Mouse (Mus musculus) neural tube, embryonic 13.5 days (tissue): ENCODE results near the gene Shc2. TPM values are rescaled to one million over a fixed set of nuclear protein-coding genes. Genes with fewer than 3 reads are reported as not detected.
A peak's percentile ranks its signal among the peaks of the same experiment; 100 is the strongest.

Experiments used
- ATAC-seq: fragments of 200-750 bp; cut with Nextera tagmentation; 2 replicates; pipeline ENCODE4 v1.8.0; 2017; ENCODE audit warnings: low read depth, mild to moderate bottlenecking, moderate TSS enrichment, moderate library complexity
- H3K27ac ChIP-seq: fragments of 300-500 bp; sonication (generic); replicated peaks from 2 replicates; pipeline ENCODE4 v1.5.1; 2015; ENCODE audit warnings: moderate library complexity, mild to moderate bottlenecking, inconsistent platforms
- H3K27me3 ChIP-seq: fragments of 300-500 bp; sonication (generic); 2 replicates; pipeline ENCODE4 v1.6.1; 2015; ENCODE audit warnings: mild to moderate bottlenecking, inconsistent platforms
- H3K36me3 ChIP-seq: fragments of 300-500 bp; sonication (generic); 2 replicates; pipeline ENCODE4 v1.6.1; 2015; ENCODE audit warnings: mild to moderate bottlenecking, inconsistent platforms
- H3K4me1 ChIP-seq: fragments of 300-500 bp; sonication (generic); replicated peaks from 2 replicates; pipeline ENCODE4 v1.6.1; 2015; ENCODE audit warnings: inconsistent platforms
- H3K4me2 ChIP-seq: fragments of 300-500 bp; sonication (generic); 2 replicates; pipeline ENCODE4 v1.6.1; 2015; ENCODE audit warnings: inconsistent platforms, mild to moderate bottlenecking, moderate library complexity
- H3K4me3 ChIP-seq: fragments of 300-500 bp; sonication (generic); 2 replicates; pipeline ENCODE4 v1.5.1; 2015; ENCODE audit warnings: mild to moderate bottlenecking, inconsistent platforms
- H3K9ac ChIP-seq: fragments of 300-500 bp; sonication (generic); 2 replicates; pipeline ENCODE4 v1.6.1; 2015; ENCODE audit warnings: moderate library complexity, mild to moderate bottlenecking, inconsistent platforms
- H3K9me3 ChIP-seq: fragments of 300-500 bp; sonication (generic); 2 replicates; pipeline ENCODE4 v1.6.1; 2016; ENCODE audit warnings: inconsistent platforms
- WGBS: fragments of 180-500 bp; shearing (Covaris S2); methylation state at CpG from one replicate; pipeline ENCODE4 v1.1.7; 2015; 5-methylcytosine and 5-hydroxymethylcytosine counted together
- polyA plus RNA-seq: library from polyadenylated mRNA; unstranded; fragments of >200 nt; fragmentation: Nextera tagmentation; extraction: Ambion mirVana; gene quantifications from 2 replicates; pipeline ENCODE4 v1.2.1, GENCODE M21; 2015

Gene Shc2
- polyA plus RNA-seq, 1 experiment from 2014 or later: 39.0 TPM

GRCm38 (mm10) chr10:79661861-79662260, 24.1 kb upstream of the Shc2 start:
- no peak for ATAC-seq

GRCm38 (mm10) chr10:79660298-79660697, 22.6 kb upstream of the Shc2 start:
- Histone ChIP-seq H3K4me2 (no peak overlapping the region), H3K4me1 (peaks cover 6% of the 10 kb centered on the region), H3K4me3 (no peak overlapping the region), H3K9me3 (no peaks in the 10 kb centered on the region), H3K27ac (no peak overlapping the region), H3K36me3 (no peaks in the 10 kb centered on the region), H3K9ac (no peak overlapping the region), H3K27me3 (no peaks in the 10 kb centered on the region)
- 75% methylated on average over 2 of the region's 2 CpGs for WGBS
- no peak for ATAC-seq

More at GRCm38 (mm10) chr10:79661861-79662260, 24.1 kb upstream of the Shc2 start:
- no peaks in the 10 kb centered on the region for H3K36me3 ChIP-seq
- H3K4me1 ChIP-seq: 0 out of 2 replicates have a peak, but pooled peaks cover 4% of the 10 kb centered on the region
- H3K4me3 ChIP-seq: no peak overlapping the region
- no peak overlapping the region for H3K4me2 ChIP-seq
- 0 out of 2 replicates have a peak overlapping the region, but pooled peaks have one; percentile 8 for H3K9ac ChIP-seq
- 47% methylated on average over 3 of the region's 3 CpGs for WGBS
- no peaks in the 10 kb centered on the region for H3K9me3 ChIP-seq
- H3K27me3 ChIP-seq: no peaks in the 10 kb centered on the region
- no peak overlapping the region for H3K27ac ChIP-seq

- Histone ChIP-seq H3K4me1 (peaks cover 15% of the 10 kb centered on the region), H3K27me3 (no peaks in the 10 kb centered on the region), H3K9me3 (no peaks in the 10 kb centered on the region), H3K36me3 (no peaks in the 10 kb centered on the region), H3K4me3 (no peak overlapping the region), H3K27ac (no peak overlapping the region), H3K4me2 (no peak overlapping the region), H3K9ac (no peak overlapping the region)
- no peak for ATAC-seq
- 17% methylated on average over 4 of the region's 4 CpGs for WGBS
Observed at GRCm38 (mm10) chr10:79658829-79659228, 21.1 kb upstream of the Shc2 start.

- Histone ChIP-seq H3K27ac (0 out of 2 replicates have a peak overlapping the region, but pooled peaks have one; percentile 6), H3K4me3 (no peak overlapping the region), H3K9me3 (no peaks in the 10 kb centered on the region), H3K9ac (no peak overlapping the region), H3K4me2 (no peak overlapping the region), H3K4me1 (peaks cover 15% of the 10 kb centered on the region), H3K27me3 (peaks cover 9% of the 10 kb centered on the region), H3K36me3 (no peaks in the 10 kb centered on the region)
- WGBS: 41% methylated on average over 1 of the region's 1 CpGs
- ATAC-seq: peak; percentile 77
Observed at GRCm38 (mm10) chr10:79654946-79655395, 17.3 kb upstream of the Shc2 start.

GRCm38 (mm10) chr10:79652789-79653188, 15.1 kb upstream of the Shc2 start:
- Histone ChIP-seq H3K9ac (no peak overlapping the region), H3K27ac (no peak overlapping the region), H3K27me3 (peaks cover 9% of the 10 kb centered on the region), H3K4me2 (no peak overlapping the region), H3K9me3 (no peaks in the 10 kb centered on the region), H3K36me3 (no peaks in the 10 kb centered on the region), H3K4me1 (peaks cover 15% of the 10 kb centered on the region), H3K4me3 (no peak overlapping the region)
- WGBS: 88% methylated on average over 7 of the region's 7 CpGs
- ATAC-seq: no peak

- WGBS: 28% methylated on average over 7 of the region's 7 CpGs
- no peak overlapping the region for H3K4me3 ChIP-seq
- peaks cover 9% of the 10 kb centered on the region for H3K27me3 ChIP-seq
- peak; percentile 70; the same call in 1 of the 2 replicates for ATAC-seq
- no peaks in the 10 kb centered on the region for H3K36me3 ChIP-seq
- no peaks in the 10 kb centered on the region for H3K9me3 ChIP-seq
- no peak overlapping the region for H3K9ac ChIP-seq
- H3K27ac ChIP-seq: no peak overlapping the region
- H3K4me1 ChIP-seq: peaks cover 1% of the 10 kb centered on the region
- H3K4me2 ChIP-seq: no peak overlapping the region
Observed at GRCm38 (mm10) chr10:79649070-79649751, 11.5 kb upstream of the Shc2 start.

- no peak within 1 kb of the TSS for H3K4me3 ChIP-seq
- no peaks in the 10 kb centered on the region for H3K36me3 ChIP-seq
- no peaks in the 10 kb centered on the region for H3K27me3 ChIP-seq
- H3K4me2 ChIP-seq: no peak within 1 kb of the TSS
- no peak for ATAC-seq
- H3K9ac ChIP-seq: no peak within 1 kb of the TSS
- no peak within 1 kb of the TSS for H3K27ac ChIP-seq
- H3K4me1 ChIP-seq: no peaks in the 10 kb centered on the region
- WGBS: 78% methylated on average over 8 of the region's 8 CpGs
- no peaks in the 10 kb centered on the region for H3K9me3 ChIP-seq
Observed at GRCm38 (mm10) chr10:79645711-79646110, 8.0 kb upstream of the Shc2 start, which contains the start of gene Odf3l2. Gene Odf3l2 (minus strand): TSS chr10:79645738.

GRCm38 (mm10) chr10:79638486-79639204, 927 bp upstream of the Shc2 start:
- peak overlapping the region; percentile 94 for H3K27ac ChIP-seq
- ATAC-seq: peak; percentile 24

GRCm38 (mm10) chr10:79636287-79636686, 1.4 kb downstream of the Shc2 start:
- Histone ChIP-seq H3K9me3 (no peaks in the 10 kb centered on the region), H3K4me3 (peak overlapping the region; percentile 82), H3K27me3 (peaks cover 34% of the 10 kb centered on the region), H3K4me1 (peaks cover 19% of the 10 kb centered on the region), H3K27ac (peak overlapping the region; percentile 94), H3K36me3 (no peaks in the 10 kb centered on the region), H3K4me2 (peak overlapping the region; percentile 82), H3K9ac (peak overlapping the region; percentile 90)
- ATAC-seq: no peak; the same call in 1 of the 2 replicates
- WGBS: 71% methylated on average over 8 of the region's 8 CpGs

More at GRCm38 (mm10) chr10:79638486-79639204, 927 bp upstream of the Shc2 start:
- H3K9me3 ChIP-seq: no peaks in the 10 kb centered on the region
- H3K4me1 ChIP-seq: peaks cover 19% of the 10 kb centered on the region
- peak overlapping the region; percentile 82 for H3K4me3 ChIP-seq
- peaks cover 34% of the 10 kb centered on the region for H3K27me3 ChIP-seq
- peak overlapping the region; percentile 90 for H3K9ac ChIP-seq
- 3% methylated on average over 23 of the region's 23 CpGs for WGBS
- no peaks in the 10 kb centered on the region for H3K36me3 ChIP-seq
- peak overlapping the region; percentile 82 for H3K4me2 ChIP-seq

- no peak for ATAC-seq
- Histone ChIP-seq H3K4me2 (no peak overlapping the region), H3K9me3 (no peaks in the 10 kb centered on the region), H3K4me1 (peaks cover 11% of the 10 kb centered on the region), H3K4me3 (no peak overlapping the region), H3K27me3 (peaks cover 11% of the 10 kb centered on the region), H3K9ac (no peak overlapping the region), H3K36me3 (no peaks in the 10 kb centered on the region), H3K27ac (no peak overlapping the region)
- WGBS: 87% methylated on average over 17 of the region's 17 CpGs
Observed at GRCm38 (mm10) chr10:79633006-79633777, 4.5 kb downstream of the Shc2 start.

- no peak overlapping the region for H3K27ac ChIP-seq
- WGBS: 57% methylated on average over 4 of the region's 4 CpGs
- no peaks in the 10 kb centered on the region for H3K9me3 ChIP-seq
- ATAC-seq: no peak
- no peak overlapping the region for H3K9ac ChIP-seq
- H3K4me3 ChIP-seq: no peak overlapping the region
- H3K4me1 ChIP-seq: 0 out of 2 replicates have a peak, but pooled peaks cover 4% of the 10 kb centered on the region
- no peaks in the 10 kb centered on the region for H3K27me3 ChIP-seq
- H3K4me2 ChIP-seq: no peak overlapping the region
- no peaks in the 10 kb centered on the region for H3K36me3 ChIP-seq
Observed at GRCm38 (mm10) chr10:79631432-79631831, 6.3 kb downstream of the Shc2 start.
